Mouse (Mus musculus) ES-E14 (cell line): Measurements from ENCODE around the gene Myo7a.

Source experiments
- CHD2 ChIP-seq: IDR thresholded peaks from 2 replicates; pipeline ENCODE4 v1.6.1; 2014; ENCODE audit warnings: mild to moderate bottlenecking, low read depth, low read length, inconsistent platforms
- HCFC1 ChIP-seq: IDR thresholded peaks from 2 replicates; pipeline ENCODE4 v1.6.1; 2012; ENCODE audit warnings: low read length, inconsistent platforms, borderline replicate concordance; ENCODE audit not compliant: insufficient read depth
- MAFK ChIP-seq: IDR thresholded peaks from 2 replicates; pipeline ENCODE4 v1.6.1; 2014; ENCODE audit warnings: mild to moderate bottlenecking, low read depth, low read length, inconsistent platforms; ENCODE audit not compliant: insufficient read depth
- ZNF384 ChIP-seq: IDR thresholded peaks from 2 replicates; pipeline ENCODE4 v1.6.1; 2012; ENCODE audit warnings: low read depth, low read length, inconsistent platforms

DNA sequence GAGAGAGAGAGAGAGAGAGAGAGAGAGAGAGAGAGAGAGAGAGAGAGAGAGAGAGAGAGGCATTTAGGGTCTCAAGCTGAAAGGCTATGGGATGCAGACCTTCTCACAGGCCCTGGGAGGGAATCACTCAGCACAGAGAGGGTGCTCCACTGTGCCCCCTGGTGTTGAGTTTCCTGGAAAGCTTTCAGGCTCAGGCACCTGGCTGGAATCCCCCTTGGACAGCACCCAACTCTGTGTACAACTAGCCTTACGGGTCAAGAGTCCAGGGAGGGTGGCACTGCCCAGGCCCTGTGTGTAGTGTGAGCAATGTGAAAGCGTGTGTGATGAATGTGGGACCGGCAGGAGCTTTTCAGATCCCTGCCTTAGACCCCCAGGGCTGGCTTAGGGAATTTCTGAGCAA lies 21.9 kb upstream of the Myo7a start:
- TF ChIP-seq ZNF384 (no peak), MAFK (no peak), HCFC1 (no peak), CHD2 (no peak)
